Mouse (Mus musculus) heart, adult 18-20 months (tissue): Measurements from ENCODE around the gene Sprr2j-ps. TPM values are rescaled to one million over a fixed set of nuclear protein-coding genes. Genes with fewer than 3 reads are reported as not detected.

ENCODE experiments used
- DNase-seq, 2 experiments: peaks; one replicate each; pipeline ENCODE4 v3.0.0; 2021 to 2022; ENCODE audit warnings: mixed read lengths in 1 of 2
- long read RNA-seq, 2 experiments: library from polyadenylated mRNA; stranded (forward); transcript quantifications; one replicate each; pipeline ENCODE4 v2.0.0; 2021
- total RNA-seq, 2 experiments: library from RNA; stranded (reverse); gene quantifications; 2 replicates each; pipeline ENCODE4 v1.2.3; 2021

Gene Sprr2j-ps
- not detected for total RNA-seq
- long read RNA-seq, experiment 1: 0 reads
- long read RNA-seq, experiment 2: 0 reads

- no peak for DNase-seq
Measured at GRCm38 (mm10) chr3:92417782-92418181, at the start of gene Sprr2j-ps. Gene Sprr2j-ps, plus strand, starts transcription at chr3:92418082.

- DNase-seq: no peak
Measured at GRCm38 (mm10) chr3:92373613-92374012, 44.3 kb upstream of the Sprr2j-ps start.

- no peak for DNase-seq
Measured at GRCm38 (mm10) chr3:92385385-92385784, 32.5 kb upstream of the Sprr2j-ps start, which contains the start of gene Sprr2h. Gene Sprr2h, plus strand, starts transcription at chr3:92385685.

GRCm38 (mm10) chr3:92394301-92394700 lies 23.6 kb upstream of the Sprr2j-ps start:
- no peak for DNase-seq

GRCm38 (mm10) chr3:92407691-92408090 lies 10.2 kb upstream of the Sprr2j-ps start, which contains the start of gene Sprr2i:
Gene Sprr2i, plus strand, starts transcription at chr3:92407991.
- DNase-seq: no peak

GRCm38 (mm10) chr3:92429323-92429722 lies 11.4 kb downstream of the Sprr2j-ps start, which contains the start of gene Gm9774:
Gene Gm9774, minus strand, starts transcription at chr3:92429423.
- no peak for DNase-seq

GRCm38 (mm10) chr3:92432282-92432681 lies 14.4 kb downstream of the Sprr2j-ps start, which contains the start of gene Sprr2k:
Gene Sprr2k, plus strand, starts transcription at chr3:92432582.
- no peak for DNase-seq

GRCm38 (mm10) chr3:92438689-92439088 lies 20.8 kb downstream of the Sprr2j-ps start, which contains the start of gene Sprr1b:
Gene Sprr1b, minus strand, starts transcription at chr3:92438789.
- DNase-seq: no peak

GRCm38 (mm10) chr3:92440177-92440576 lies 22.3 kb downstream of the Sprr2j-ps start:
- no peak for DNase-seq

GRCm38 (mm10) chr3:92455151-92455550 lies 37.3 kb downstream of the Sprr2j-ps start:
- DNase-seq: no peak

- no peak for DNase-seq
Measured at GRCm38 (mm10) chr3:92458620-92459019, 40.7 kb downstream of the Sprr2j-ps start, which contains the start of gene Sprr3. Gene Sprr3, minus strand, starts transcription at chr3:92458720.

GRCm38 (mm10) chr3:92466576-92466975 lies 48.7 kb downstream of the Sprr2j-ps start:
- DNase-seq: no peak

- no peak for DNase-seq
Measured at GRCm38 (mm10) chr3:92467424-92467823, 49.5 kb downstream of the Sprr2j-ps start.

Other genes starting within 250 kb of the Sprr2j-ps start
- not detected for gene Sprr2a1, start 202.3 kb upstream of the Sprr2j-ps start, total RNA-seq
- not detected for gene Sprr2a2, start 202.2 kb upstream of the Sprr2j-ps start, total RNA-seq
- gene Sprr2a3, start 132.7 kb upstream of the Sprr2j-ps start, total RNA-seq: not detected
- gene Sprr2b, start 101.5 kb upstream of the Sprr2j-ps start, total RNA-seq: not detected
- not detected for gene Sprr2d, start 78.9 kb upstream of the Sprr2j-ps start, total RNA-seq
- gene Sprr2e, start 65.9 kb upstream of the Sprr2j-ps start, total RNA-seq: not detected
- not detected for gene Sprr2f, start 52.9 kb upstream of the Sprr2j-ps start, total RNA-seq
- gene Sprr2h, start 32.4 kb upstream of the Sprr2j-ps start, total RNA-seq: not detected
- not detected for gene Sprr2i, start 10.1 kb upstream of the Sprr2j-ps start, total RNA-seq
- gene Gm9774, start 11.3 kb downstream of the Sprr2j-ps start, total RNA-seq: 1 to 10 TPM; 4.7 to 7.1 TPM
- gene Sprr2k, start 14.5 kb downstream of the Sprr2j-ps start, total RNA-seq: not detected
- not detected for gene Sprr1b, start 20.7 kb downstream of the Sprr2j-ps start, total RNA-seq
- gene Sprr3, start 40.6 kb downstream of the Sprr2j-ps start, total RNA-seq: not detected
- not detected for gene Sprr1a, start 67.8 kb downstream of the Sprr2j-ps start, total RNA-seq
- gene Sprr4, start 82.4 kb downstream of the Sprr2j-ps start, total RNA-seq: not detected
- not detected for gene 2310046K23Rik, start 116.4 kb downstream of the Sprr2j-ps start, total RNA-seq
- gene Ivl, start 155.7 kb downstream of the Sprr2j-ps start, total RNA-seq: not detected
- gene Smcp, start 170.9 kb downstream of the Sprr2j-ps start, total RNA-seq: not detected
- not detected for gene 2210017I01Rik, start 189.4 kb downstream of the Sprr2j-ps start, total RNA-seq
- gene Lce6a, start 203.6 kb downstream of the Sprr2j-ps start, total RNA-seq: not detected
- gene Lce1a1, start 230.2 kb downstream of the Sprr2j-ps start, total RNA-seq: not detected
- gene Lce1b, start 238.8 kb downstream of the Sprr2j-ps start, total RNA-seq: not detected